Mouse (Mus musculus) heart, embryonic 11.5 days (tissue): ENCODE data around the gene Snrpd2. TPM values are rescaled to one million over a fixed set of nuclear protein-coding genes. Genes with fewer than 3 reads are reported as not detected.

Experiments used
- ATAC-seq: fragments of 200-750 bp; cut with Nextera tagmentation; replicated peaks from 2 replicates; pipeline ENCODE4 v1.8.0; 2017; ENCODE audit warnings: moderate library complexity; ENCODE audit not compliant: insufficient number of reproducible peaks, low FRiP score, low TSS enrichment
- H3K27ac ChIP-seq: fragments of 300-500 bp; sonication (generic); 2 replicates; pipeline ENCODE4 v1.5.1; 2014; ENCODE audit warnings: mild to moderate bottlenecking, low read depth, low read length
- H3K27me3 ChIP-seq: fragments of 300-500 bp; sonication (generic); 2 replicates; pipeline ENCODE4 v1.6.1; 2014; ENCODE audit warnings: mild to moderate bottlenecking, low read length, mixed read lengths; ENCODE audit not compliant: control insufficient read depth, insufficient read depth
- H3K36me3 ChIP-seq: fragments of 300-500 bp; sonication (generic); 2 replicates; pipeline ENCODE4 v1.6.1; 2014; ENCODE audit warnings: mild to moderate bottlenecking, low read length, moderate library complexity, mixed read lengths; ENCODE audit not compliant: control insufficient read depth, insufficient read depth
- H3K4me1 ChIP-seq: fragments of 300-500 bp; sonication (generic); 2 replicates; pipeline ENCODE4 v1.6.1; 2014; ENCODE audit warnings: low read length; ENCODE audit not compliant: control insufficient read depth, insufficient read depth
- H3K4me2 ChIP-seq: fragments of 300-500 bp; sonication (generic); 2 replicates; pipeline ENCODE4 v1.6.1; 2014; ENCODE audit warnings: mild to moderate bottlenecking, moderate library complexity
- H3K4me3 ChIP-seq: fragments of 300-500 bp; sonication (generic); 2 replicates; pipeline ENCODE4 v1.5.1; 2014; ENCODE audit warnings: low read depth, low read length
- H3K9ac ChIP-seq: fragments of 300-500 bp; sonication (generic); 2 replicates; pipeline ENCODE4 v1.6.1; 2014; ENCODE audit warnings: mild to moderate bottlenecking, low read depth, low read length, moderate library complexity
- H3K9me3 ChIP-seq: fragments of 300-500 bp; sonication (generic); replicated peaks from 2 replicates; pipeline ENCODE4 v1.6.1; 2016; ENCODE audit warnings: low read length; ENCODE audit not compliant: control insufficient read depth
- WGBS: fragments of 180-500 bp; shearing (Covaris S2); extraction: QIAGEN DNeasy Blood & Tissue Kit; methylation state at CpG from one replicate; pipeline ENCODE4 v1.1.7; 2014; ENCODE audit not compliant: insufficient replicate concordance; 5-methylcytosine and 5-hydroxymethylcytosine counted together
- polyA plus RNA-seq: library from polyadenylated mRNA; unstranded; fragments of >200 nt; fragmentation: Nextera tagmentation; extraction: Ambion mirVana; gene quantifications from 2 replicates; pipeline ENCODE4 v1.2.1, GENCODE M21; 2014

Snrpd2 gene
- polyA plus RNA-seq, 1 experiment from 2014 or later = 125 TPM

DNA sequence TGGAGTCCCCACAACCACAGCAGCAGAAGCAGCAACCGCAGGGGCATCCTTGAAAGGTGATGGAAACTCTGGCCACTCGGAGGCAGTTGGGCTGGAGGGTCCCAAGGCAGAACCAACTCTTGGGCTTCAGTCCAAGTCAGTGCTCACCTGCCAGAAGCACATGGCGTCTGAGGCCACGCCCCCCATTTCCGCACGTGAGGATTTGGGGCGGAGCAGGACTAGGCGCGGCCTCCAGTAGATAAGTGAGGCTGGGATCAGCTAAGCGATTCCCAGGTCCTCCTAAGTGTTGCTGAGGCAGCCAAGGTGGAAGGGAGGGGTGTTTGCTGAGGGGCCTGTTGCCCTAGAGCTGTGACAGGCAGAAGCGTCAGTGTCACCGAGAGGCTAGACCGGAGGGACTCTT lies 15.5 kb downstream of the Snrpd2 start:
- peak overlapping the region; percentile 5; the same call in 1 of the 2 replicates for H3K4me3 ChIP-seq
- no peak overlapping the region for H3K9ac ChIP-seq
- under 1% methylated on average over 13 of the region's 13 CpGs for WGBS
- H3K27ac ChIP-seq = no peak overlapping the region
- no peaks in the 10 kb centered on the region for H3K36me3 ChIP-seq
- ATAC-seq = no peak
- peaks cover 40% of the 10 kb centered on the region for H3K4me1 ChIP-seq
- H3K27me3 ChIP-seq = peaks cover 6% of the 10 kb centered on the region
- H3K9me3 ChIP-seq = no peaks in the 10 kb centered on the region
- H3K4me2 ChIP-seq = peak overlapping the region; percentile 56

DNA sequence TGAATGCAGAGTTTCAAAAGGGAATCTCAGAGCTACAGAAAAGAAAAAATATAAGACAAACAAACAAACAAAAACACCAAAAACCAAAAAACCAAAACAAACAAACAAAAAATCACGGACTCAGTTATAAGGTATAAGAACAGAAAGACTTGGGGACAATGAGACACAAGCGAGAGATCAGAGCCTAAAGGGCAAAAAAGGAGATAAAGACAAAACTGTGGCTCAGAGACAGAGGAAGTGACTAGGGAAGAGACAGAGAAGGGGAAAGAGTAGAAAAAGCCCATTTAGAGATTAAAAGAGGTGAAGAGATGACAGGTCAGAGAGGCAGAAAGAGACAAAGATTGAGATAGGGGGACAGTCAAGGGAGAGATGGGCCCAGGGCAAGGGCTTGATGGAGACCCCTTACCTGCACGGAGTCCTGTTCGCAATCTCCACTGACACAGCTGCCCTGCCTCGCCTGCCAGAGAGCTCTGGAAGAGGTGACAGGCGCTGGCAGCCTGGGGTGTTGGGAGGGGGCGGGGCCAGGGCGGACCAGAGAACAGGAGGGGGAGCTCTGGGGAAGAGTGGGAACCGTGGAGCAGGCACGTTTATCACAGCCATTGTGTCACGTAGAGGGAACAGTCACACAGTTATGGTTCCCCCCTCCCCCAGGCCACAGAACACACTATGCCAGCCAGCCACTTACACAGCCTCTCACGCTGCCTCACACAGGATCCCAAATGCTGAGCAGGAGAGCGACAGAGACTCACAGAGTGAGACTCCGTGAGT lies 16.3 kb downstream of the Snrpd2 start, which contains the start of gene Gipr:
TSS of gene Gipr (minus strand) at position 472 of the 768 bp plus-strand sequence.
- H3K4me3 ChIP-seq = peak within 1 kb of the TSS; percentile 28
- ATAC-seq = no peak; the same call in 1 of the 2 replicates

DNA sequence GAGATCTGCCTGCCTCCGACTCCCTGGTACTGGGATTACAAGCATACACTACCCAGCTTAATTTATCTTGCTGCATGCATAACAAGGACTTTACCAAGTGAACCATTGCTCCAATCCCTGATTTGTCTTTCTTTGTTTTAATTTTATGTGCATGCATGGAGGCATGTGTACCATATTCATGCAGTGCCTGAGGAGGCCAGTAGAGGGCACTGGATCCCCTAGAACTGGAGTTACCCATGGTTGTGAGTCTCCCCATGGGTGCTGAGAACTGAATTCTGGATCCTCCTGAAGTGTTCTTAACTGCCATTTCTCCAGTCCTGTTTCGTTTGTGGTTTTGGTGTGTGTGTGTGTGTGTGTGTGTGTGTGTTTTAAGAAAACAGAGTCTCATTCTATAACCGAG lies 17.5 kb downstream of the Snrpd2 start:
- no peak for ATAC-seq
- peaks cover 6% of the 10 kb centered on the region for H3K27me3 ChIP-seq
- H3K9me3 ChIP-seq = no peaks in the 10 kb centered on the region
- no peak overlapping the region for H3K4me3 ChIP-seq
- H3K4me1 ChIP-seq = peaks cover 51% of the 10 kb centered on the region
- H3K36me3 ChIP-seq = no peaks in the 10 kb centered on the region
- 87% methylated on average over 3 of the region's 3 CpGs for WGBS
- H3K27ac ChIP-seq = 0 out of 2 replicates have a peak overlapping the region, but pooled peaks have one; percentile 10
- H3K9ac ChIP-seq = no peak overlapping the region
- H3K4me2 ChIP-seq = no peak overlapping the region

More for the DNA sequence above, 16.3 kb downstream of the Snrpd2 start, which contains the start of gene Gipr:
- peaks cover 6% of the 10 kb centered on the region for H3K27me3 ChIP-seq
- peak within 1 kb of the TSS; percentile 79 for H3K27ac ChIP-seq
- H3K9me3 ChIP-seq = no peaks in the 10 kb centered on the region
- peak within 1 kb of the TSS; percentile 56 for H3K4me2 ChIP-seq
- peak within 1 kb of the TSS; percentile 61; the same call in 1 of the 2 replicates for H3K9ac ChIP-seq
- 10% methylated on average over 14 of the region's 14 CpGs for WGBS
- H3K36me3 ChIP-seq = no peaks in the 10 kb centered on the region
- peaks cover 44% of the 10 kb centered on the region for H3K4me1 ChIP-seq

DNA sequence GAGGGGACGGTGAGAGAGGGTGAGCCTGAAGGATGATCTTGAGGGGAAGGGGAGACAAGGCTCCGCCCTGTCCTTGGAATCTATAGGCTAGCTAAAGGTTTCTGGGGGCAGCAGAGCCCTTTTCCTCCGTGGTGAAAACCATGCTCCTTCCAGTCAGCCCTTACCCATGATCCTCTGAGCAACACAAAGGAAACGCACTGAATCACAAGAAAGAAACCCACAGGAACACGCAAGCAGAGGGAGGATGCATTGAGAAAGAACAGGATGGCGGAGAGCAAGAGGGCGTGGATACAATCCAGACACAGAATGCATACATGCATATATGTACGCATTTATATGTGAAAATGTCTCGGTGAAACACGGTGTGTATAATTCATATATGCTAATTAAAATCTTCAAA lies 20.0 kb downstream of the Snrpd2 start:
- no peak overlapping the region for H3K4me3 ChIP-seq
- H3K27me3 ChIP-seq = no peaks in the 10 kb centered on the region
- no peak overlapping the region for H3K9ac ChIP-seq
- H3K27ac ChIP-seq = peak overlapping the region; percentile 95
- H3K36me3 ChIP-seq = no peaks in the 10 kb centered on the region
- peaks cover 54% of the 10 kb centered on the region for H3K4me1 ChIP-seq
- no peak overlapping the region for H3K4me2 ChIP-seq
- WGBS = 62% methylated on average over 10 of the region's 10 CpGs
- H3K9me3 ChIP-seq = no peaks in the 10 kb centered on the region
- no peak for ATAC-seq

DNA sequence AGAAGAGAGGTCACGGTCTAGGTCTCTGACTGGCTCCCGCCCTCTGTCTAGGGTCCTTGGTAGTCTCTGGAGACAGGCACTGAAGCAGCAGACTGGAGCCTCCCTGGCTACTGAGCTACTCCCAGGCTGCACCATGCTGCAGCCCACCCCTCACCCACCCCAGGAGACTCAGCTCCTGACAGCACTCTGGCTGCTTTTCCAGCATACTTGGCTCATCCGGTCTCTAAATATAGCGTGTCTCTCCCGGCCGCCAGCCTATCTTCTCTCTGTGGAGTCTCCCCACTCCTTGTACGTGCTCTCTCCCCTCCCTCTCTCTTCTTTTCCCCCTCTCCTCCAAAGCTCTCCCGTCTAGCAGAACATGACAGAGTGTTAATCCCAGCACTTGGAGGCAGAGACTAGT lies 20.6 kb downstream of the Snrpd2 start:
- 16% methylated on average over 8 of the region's 8 CpGs for WGBS
- Histone ChIP-seq H3K4me3 (no peak overlapping the region), H3K9me3 (no peaks in the 10 kb centered on the region), H3K9ac (peak overlapping the region; percentile 56), H3K27ac (peak overlapping the region; percentile 95), H3K4me1 (peaks cover 48% of the 10 kb centered on the region), H3K27me3 (peaks cover 4% of the 10 kb centered on the region), H3K36me3 (no peaks in the 10 kb centered on the region), H3K4me2 (peak overlapping the region; percentile 20)
- ATAC-seq = peak; percentile 66

DNA sequence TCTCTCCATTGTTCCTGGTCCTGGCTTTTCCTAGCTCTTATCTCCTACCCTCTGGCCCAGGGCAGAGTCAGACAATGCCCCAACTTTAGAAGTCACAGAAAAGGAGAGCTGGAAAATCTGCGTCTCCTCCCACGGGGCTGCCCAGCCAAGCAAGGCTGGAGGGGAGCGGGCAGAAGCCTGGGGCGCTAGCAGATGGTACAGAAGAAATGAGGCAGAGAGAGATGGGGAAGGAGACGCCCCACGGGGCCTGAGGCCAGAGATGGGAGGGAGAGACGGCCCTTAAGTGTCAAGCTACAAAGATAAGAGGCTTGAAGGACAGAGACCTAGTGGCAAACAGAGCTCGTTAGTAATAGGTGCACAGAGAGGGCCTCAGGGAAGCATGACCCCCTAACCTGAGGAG lies 22.3 kb downstream of the Snrpd2 start:
- Histone ChIP-seq H3K4me3 (no peak overlapping the region), H3K9ac (peak overlapping the region; percentile 13), H3K9me3 (no peaks in the 10 kb centered on the region), H3K36me3 (no peaks in the 10 kb centered on the region), H3K27me3 (peaks cover 20% of the 10 kb centered on the region), H3K27ac (peak overlapping the region; percentile 78), H3K4me2 (peak overlapping the region; percentile 25; the same call in 1 of the 2 replicates), H3K4me1 (peaks cover 39% of the 10 kb centered on the region)
- ATAC-seq = no peak
- 20% methylated on average over 8 of the region's 8 CpGs for WGBS

DNA sequence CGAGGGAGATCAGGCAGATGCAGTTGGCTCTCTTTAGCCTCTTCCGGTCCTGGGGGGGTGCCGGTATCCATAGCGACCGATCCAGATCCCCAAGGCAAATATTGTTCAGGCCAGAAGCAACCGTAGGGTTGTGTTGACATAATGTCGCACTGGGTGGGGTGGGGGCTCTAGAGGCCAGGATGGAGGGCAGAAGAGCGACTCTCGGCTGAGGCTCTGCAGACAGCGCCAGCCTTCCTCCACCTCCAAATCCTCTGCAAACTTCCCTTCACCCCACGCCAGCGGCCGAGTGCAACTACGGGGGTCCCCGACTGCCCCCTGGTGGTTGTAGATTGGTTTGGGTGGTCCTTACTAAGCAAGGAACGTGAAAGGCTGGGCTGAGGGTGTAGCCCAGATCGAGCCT lies 23.4 kb downstream of the Snrpd2 start:
- Histone ChIP-seq H3K27me3 (peaks cover 30% of the 10 kb centered on the region), H3K27ac (peak overlapping the region; percentile 78), H3K9ac (peak overlapping the region; percentile 13; the same call in 1 of the 2 replicates), H3K4me1 (peaks cover 39% of the 10 kb centered on the region), H3K9me3 (no peaks in the 10 kb centered on the region), H3K4me3 (peak overlapping the region; percentile 17), H3K36me3 (no peaks in the 10 kb centered on the region), H3K4me2 (peak overlapping the region; percentile 60)
- ATAC-seq = 0 out of 2 replicates have a peak, but pooled peaks have one; percentile 22
- WGBS = 5% methylated on average over 17 of the region's 17 CpGs

DNA sequence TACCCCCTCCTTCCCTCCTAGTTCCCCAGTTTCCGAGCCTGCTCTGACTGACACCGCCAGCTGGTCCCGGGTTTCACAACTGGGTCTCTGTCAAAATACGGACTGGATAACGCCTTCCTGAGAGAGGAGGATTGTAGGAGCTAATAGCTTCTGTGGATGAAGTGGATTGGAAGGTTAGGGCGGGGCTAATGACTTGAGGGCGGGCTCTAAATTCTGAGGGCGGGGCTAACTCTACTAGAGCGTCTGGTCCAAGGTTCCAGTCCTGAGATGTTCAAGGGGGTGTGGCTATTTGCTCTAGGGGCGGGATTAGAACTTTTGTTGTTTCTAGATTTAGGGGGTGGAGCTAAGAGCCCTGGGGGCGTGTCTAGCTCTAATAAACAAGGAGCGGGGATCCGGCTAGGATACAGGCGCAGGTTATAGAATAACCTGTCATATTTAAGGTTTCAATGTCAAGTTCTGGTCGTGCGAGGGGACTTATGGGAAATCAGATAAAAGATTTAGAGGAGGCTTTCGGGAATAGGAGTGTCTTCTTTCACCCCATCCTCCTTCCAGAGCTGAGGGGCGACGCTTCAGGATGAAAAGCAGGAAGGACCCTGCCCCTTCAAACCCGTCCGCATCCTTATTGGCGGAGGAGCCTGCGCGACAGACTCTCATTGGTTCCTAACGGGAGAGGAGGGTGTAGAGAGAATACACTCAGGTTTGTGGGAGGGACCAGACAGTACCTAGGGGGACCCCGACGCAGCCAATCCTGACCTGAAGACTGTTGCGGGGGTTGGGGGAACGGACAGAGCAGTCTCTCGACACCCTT lies 26.4 kb downstream of the Snrpd2 start, which contains the start of gene Eml2:
TSS of gene Eml2 (plus strand) at position 714 of the 808 bp plus-strand sequence.
- no peak for ATAC-seq
- no peak within 1 kb of the TSS for H3K9ac ChIP-seq
- peak within 1 kb of the TSS; percentile 3; the same call in 1 of the 2 replicates for H3K4me3 ChIP-seq
- 2% methylated on average over 30 of the region's 30 CpGs for WGBS
- H3K27me3 ChIP-seq = peaks cover 45% of the 10 kb centered on the region
- peaks cover 27% of the 10 kb centered on the region for H3K4me1 ChIP-seq
- H3K4me2 ChIP-seq = peak within 1 kb of the TSS; percentile 46
- no peak within 1 kb of the TSS for H3K27ac ChIP-seq
- H3K36me3 ChIP-seq = no peaks in the 10 kb centered on the region
- no peaks in the 10 kb centered on the region for H3K9me3 ChIP-seq
